Mouse (Mus musculus) CH12.LX (cell line): Measurements from ENCODE around the gene Tmem106c. TPM values are rescaled to one million over a fixed set of nuclear protein-coding genes. Genes with fewer than 3 reads are reported as not detected.

ENCODE experiments used
- DNase-seq: peaks from one replicate; pipeline ENCODE4 v3.0.0-alpha.2; 2013; ENCODE audit errors: extremely low read depth
- H3K27ac ChIP-seq: 2 replicates; pipeline ENCODE4 v1.5.1; 2012; ENCODE audit warnings: low read depth, mild to moderate bottlenecking, control low read depth, moderate library complexity; ENCODE audit not compliant: insufficient read depth
- H3K27me3 ChIP-seq: replicated peaks from 2 replicates; pipeline ENCODE3; 2012; ENCODE audit warnings: inconsistent platforms
- H3K36me3 ChIP-seq, 2 experiments: replicated peaks in 1 of 2; 2 replicates each; pipeline versions ENCODE3 to v1.6.1; 2012; ENCODE audit warnings: inconsistent platforms in 1 of 2, low read length in 1 of 2, mild to moderate bottlenecking in 1 of 2, mixed read lengths in 1 of 2, moderate library complexity in 1 of 2; ENCODE audit not compliant: control insufficient read depth in 1 of 2, insufficient read depth in 1 of 2
- H3K4me1 ChIP-seq, 2 experiments: 2 replicates each; pipeline ENCODE4 v1.6.1; 2012; ENCODE audit warnings: inconsistent platforms in 1 of 2, moderate library complexity in 1 of 2; ENCODE audit not compliant: insufficient read depth in 2 of 2, control insufficient read depth in 1 of 2
- H3K4me2 ChIP-seq: 2 replicates; pipeline ENCODE4 v1.6.1; 2012; ENCODE audit warnings: low read depth, mild to moderate bottlenecking, control low read depth; ENCODE audit not compliant: poor library complexity, insufficient read depth, severe bottlenecking
- H3K4me3 ChIP-seq, 3 experiments: fragments of 150-350 bp in 1 of 3; sonication (generic) in 1 of 3; replicated peaks in 1 of 3; 2 replicates each; pipeline versions ENCODE3 to v1.5.1; 2011 to 2012; ENCODE audit warnings: low read depth in 2 of 3, low read length in 2 of 3, mild to moderate bottlenecking in 2 of 3, moderate library complexity in 2 of 3, control low read depth in 1 of 3, improper control_type of control experiment in 1 of 3, inconsistent platforms in 1 of 3, mixed read lengths in 1 of 3; ENCODE audit not compliant: poor library complexity in 1 of 3
- H3K79me2 ChIP-seq: replicated peaks from 2 replicates; pipeline ENCODE4 v1.6.1; 2012; ENCODE audit warnings: mild to moderate bottlenecking, moderate library complexity; ENCODE audit not compliant: control insufficient read depth, poor library complexity, insufficient read depth, severe bottlenecking; ENCODE audit errors: extremely low read depth
- H3K9ac ChIP-seq: 2 replicates; pipeline ENCODE4 v1.6.1; 2012; ENCODE audit warnings: low read depth, mild to moderate bottlenecking, control low read depth, moderate library complexity; ENCODE audit not compliant: insufficient read depth
- H3K9me3 ChIP-seq: replicated peaks from 2 replicates; pipeline ENCODE3; 2012; ENCODE audit warnings: low read length, inconsistent platforms, mixed read lengths
- CHD2 ChIP-seq: IDR thresholded peaks from 2 replicates; pipeline ENCODE4 v1.6.1; 2011; ENCODE audit warnings: low read length, improper control_type of control experiment
- ELF1 ChIP-seq: IDR thresholded peaks from 2 replicates; pipeline ENCODE4 v1.6.1; 2014; ENCODE audit warnings: low read depth, mild to moderate bottlenecking, inconsistent platforms, low read length, improper control_type of control experiment
- IRF4 ChIP-seq: IDR thresholded peaks from 2 replicates; pipeline ENCODE4 v1.6.1; 2014; ENCODE audit warnings: low read depth, mild to moderate bottlenecking, inconsistent platforms, low read length, improper control_type of control experiment
- MAZ ChIP-seq: IDR thresholded peaks from 2 replicates; pipeline ENCODE4 v1.6.1; 2012; ENCODE audit warnings: low read depth, mild to moderate bottlenecking, inconsistent platforms, low read length, improper control_type of control experiment, moderate library complexity
- MXI1 ChIP-seq: IDR thresholded peaks from 2 replicates; pipeline ENCODE4 v1.6.1; 2011; ENCODE audit warnings: mild to moderate bottlenecking, low read depth, low read length, improper control_type of control experiment
- MYC ChIP-seq: IDR thresholded peaks from 2 replicates; pipeline ENCODE4 v1.6.1; 2011; ENCODE audit warnings: low read depth, mild to moderate bottlenecking, improper control_type of control experiment, low read length
- PAX5 ChIP-seq: IDR thresholded peaks from 2 replicates; pipeline ENCODE4 v1.6.1; 2012; ENCODE audit warnings: low read length, inconsistent platforms, mixed read lengths
- RAD21 ChIP-seq: IDR thresholded peaks from 2 replicates; pipeline ENCODE4 v1.6.1; 2011; ENCODE audit warnings: low read depth, mild to moderate bottlenecking, low read length, improper control_type of control experiment, moderate library complexity
- ZMIZ1 ChIP-seq: IDR thresholded peaks from 2 replicates; pipeline ENCODE4 v1.6.1; 2012; ENCODE audit warnings: low read depth, mild to moderate bottlenecking, inconsistent platforms, low read length, improper control_type of control experiment
- dilution Hi-C: fragments of 300-500 bp; cut with MboI; formaldehyde crosslinking; loops from 2 replicates; pipeline ENCODE4 v1.14.3; 2020; ENCODE audit warnings: low sequenced_read_pairs; ENCODE audit not compliant: extremely low pct_unique_long_range_greater_than_20kb, extremely low pct_ligation_motif_present
- in situ Hi-C: fragments of 300-500 bp; cut with MboI; formaldehyde crosslinking; loops from 3 replicates; pipeline ENCODE4 v1.14.3; 2019; ENCODE audit warnings: low sequenced_read_pairs, low pct_ligation_motif_present, low pct_unique_long_range_greater_than_20kb, mixed read lengths
- polyA plus RNA-seq: library from polyadenylated mRNA; unstranded; fragments of >175 nt; gene quantifications from 2 replicates; pipeline ENCODE4 v1.2.1, GENCODE M21; 2012; ENCODE audit warnings: low read depth; ENCODE audit not compliant: insufficient read length
- total RNA-seq, 2 experiments: library from RNA; depleted of rRNA; stranded (reverse); fragments of 300-350 nt in 1 of 2; fragments of >200 nt in 1 of 2; gene quantifications; 2 replicates each; pipeline ENCODE4 v1.2.3; 2012 to 2014

The Tmem106c gene
- total and polyA plus RNA-seq, 3 experiments, result 18.5 to 25.7 (median 25.5) TPM

DNA sequence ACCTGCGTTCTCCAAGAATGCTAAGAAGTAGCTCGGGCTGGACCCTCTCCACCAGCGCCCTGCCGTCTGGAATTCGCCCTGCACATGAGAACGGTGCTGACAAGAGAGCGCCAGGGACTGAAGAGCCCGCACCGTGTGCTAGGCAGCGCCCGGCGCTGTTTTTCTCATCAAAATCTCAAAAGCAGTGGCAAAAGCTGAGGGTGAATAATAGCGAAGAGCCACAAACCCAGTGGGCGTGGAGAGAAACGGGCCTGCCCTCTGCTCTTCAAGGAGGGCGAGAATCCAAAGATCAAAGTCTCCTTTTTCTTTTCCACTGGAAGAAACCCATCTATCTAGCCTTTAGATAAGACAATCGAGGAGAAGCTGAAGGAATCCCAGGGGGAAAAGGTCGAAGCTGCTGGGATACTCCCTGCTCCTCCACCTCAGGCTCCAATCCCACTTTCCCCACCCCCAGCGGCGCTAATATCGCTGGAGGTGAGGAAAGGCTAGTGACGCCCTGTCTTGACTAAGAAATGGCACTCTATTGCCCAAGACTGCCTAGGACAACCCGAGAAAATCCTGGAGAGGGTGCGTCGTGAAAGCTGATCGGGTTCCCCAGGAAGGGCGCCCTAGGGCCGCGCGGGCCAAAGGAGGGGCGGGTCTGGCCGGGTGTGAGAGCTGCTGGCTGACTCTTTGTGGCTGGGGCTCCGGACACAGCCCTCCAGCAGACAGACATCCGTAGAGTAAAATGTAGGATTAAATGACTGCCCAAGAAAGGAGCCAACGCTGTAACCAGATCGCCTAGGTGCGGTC is 37.5 kb downstream of the Tmem106c start:
- Histone ChIP-seq H3K79me2 (no peaks in the 10 kb centered on the region), H3K4me1 (no peaks in the 10 kb centered on the region), H3K4me3 (no peak overlapping the region), H3K9me3 (peaks cover 13% of the 10 kb centered on the region), H3K9ac (no peak overlapping the region)
- dilution Hi-C loops, result no loop called here
- DNase-seq, result no peak
- TF ChIP-seq CHD2 (no peak), MYC (no peak), IRF4 (no peak), RAD21 (no peak), ELF1 (no peak), PAX5 (no peak), MAZ (no peak), ZMIZ1 (no peak)
- TF ChIP-seq, all 38 proteins: peak for 0
- Histone ChIP-seq H3K27ac (no peak overlapping the region), H3K36me3 (no peaks in the 10 kb centered on the region), H3K27me3 (peaks cover 94% of the 10 kb centered on the region), H3K4me2 (no peak overlapping the region)
- in situ Hi-C loops, result no loop called here

DNA sequence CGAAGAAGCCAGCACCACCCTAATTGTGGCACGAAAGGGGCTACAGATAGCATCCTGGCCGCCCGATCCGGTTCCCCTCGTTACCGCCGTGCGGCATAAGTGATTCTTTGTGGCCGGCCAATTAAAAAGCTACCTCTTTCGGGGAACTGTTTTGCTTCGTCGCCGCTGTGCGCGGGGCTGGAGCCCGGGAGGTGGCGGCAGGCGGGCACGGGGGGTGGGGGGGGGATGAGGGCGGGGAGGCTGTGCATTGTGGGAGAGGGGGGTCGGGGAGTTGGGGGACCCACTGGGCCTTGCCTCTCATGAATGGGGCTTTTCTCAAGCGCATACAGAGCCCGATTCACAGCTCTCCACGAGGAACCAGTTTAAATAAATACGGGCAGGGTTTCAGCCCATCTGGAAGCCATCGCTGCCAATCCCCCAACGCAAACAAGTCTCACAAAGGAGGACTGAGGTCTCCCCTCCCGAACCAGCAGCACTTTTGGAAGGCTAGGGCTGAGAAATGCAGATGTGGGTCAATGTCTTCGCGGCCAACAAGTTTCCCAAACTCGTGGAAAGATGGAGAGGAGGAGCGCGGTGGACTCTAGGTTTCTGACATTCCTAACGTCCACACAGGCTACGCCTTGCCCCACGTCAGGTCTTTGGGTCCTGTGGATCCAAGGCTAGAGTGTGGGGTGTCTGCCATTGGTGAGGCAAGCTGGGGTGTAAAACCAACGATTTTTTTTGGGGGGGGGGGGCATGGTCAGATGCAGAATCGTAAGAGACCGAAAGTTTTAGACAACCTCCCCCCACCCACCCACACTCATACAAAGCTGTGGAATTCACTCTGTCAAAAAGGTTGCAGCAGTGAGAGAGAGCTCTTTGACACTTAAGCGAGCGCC is 38.4 kb downstream of the Tmem106c start:
- no peak for TF ChIP-seq MXI1
- H3K4me1 ChIP-seq, result peaks cover 0 to 4% of the 10 kb centered on the region in 2 experiments; a peak in 1 of 4 replicates
- H3K9me3 ChIP-seq, result peaks cover 13% of the 10 kb centered on the region
- no peak overlapping the region for H3K4me2 ChIP-seq
- H3K27me3 ChIP-seq, result peaks cover 94% of the 10 kb centered on the region
- H3K4me3 ChIP-seq, result no peak overlapping the region
- DNase-seq, result no peak
- H3K79me2 ChIP-seq, result no peaks in the 10 kb centered on the region
- H3K36me3 ChIP-seq, result no peaks in the 10 kb centered on the region
- H3K27ac ChIP-seq, result no peak overlapping the region
- dilution Hi-C loops (no loop called here), in situ Hi-C loops (no loop called here)
- no peak overlapping the region for H3K9ac ChIP-seq
